Mouse (Mus musculus) hindbrain, embryonic 16.5 days (tissue): ENCODE measurements at regions not wholly inside any gene's neighbourhood (a gene's known extent, or its start where the extent isn't known, plus 50 kb on each side); places are given as distances from the start of the nearest gene placed in this dataset.

Experiments used
- ATAC-seq: fragments of 200-750 bp; cut with Nextera tagmentation; 2 replicates; pipeline ENCODE4 v1.8.0; 2017; ENCODE audit warnings: moderate TSS enrichment, moderate library complexity
- H3K27ac ChIP-seq: fragments of 300-500 bp; sonication (generic); 2 replicates; pipeline ENCODE4 v1.5.1; 2014; ENCODE audit warnings: low read depth, mild to moderate bottlenecking, control low read depth, low read length, moderate library complexity
- H3K27me3 ChIP-seq: fragments of 300-500 bp; sonication (generic); replicated peaks from 2 replicates; pipeline ENCODE4 v1.6.1; 2014; ENCODE audit warnings: low read length; ENCODE audit not compliant: control insufficient read depth, insufficient read depth
- H3K36me3 ChIP-seq: fragments of 300-500 bp; sonication (generic); 2 replicates; pipeline ENCODE4 v1.6.1; 2014; ENCODE audit warnings: mild to moderate bottlenecking, low read length, moderate library complexity, mixed read lengths; ENCODE audit not compliant: control insufficient read depth, insufficient read depth
- H3K4me1 ChIP-seq: fragments of 300-500 bp; sonication (generic); 2 replicates; pipeline ENCODE4 v1.6.1; 2014; ENCODE audit warnings: low read depth, low read length; ENCODE audit not compliant: control insufficient read depth, insufficient read depth
- H3K4me2 ChIP-seq: fragments of 300-500 bp; sonication (generic); 2 replicates; pipeline ENCODE4 v1.6.1; 2014; ENCODE audit warnings: mild to moderate bottlenecking, low read length, control low read depth, moderate library complexity
- H3K4me3 ChIP-seq: fragments of 300-500 bp; sonication (generic); 2 replicates; pipeline ENCODE4 v1.5.1; 2014; ENCODE audit warnings: mild to moderate bottlenecking, low read length, control low read depth, moderate library complexity
- H3K9ac ChIP-seq: fragments of 300-500 bp; sonication (generic); 2 replicates; pipeline ENCODE4 v1.6.1; 2014; ENCODE audit warnings: low read depth, mild to moderate bottlenecking, control low read depth, low read length, moderate library complexity
- H3K9me3 ChIP-seq: fragments of 300-500 bp; sonication (generic); 2 replicates; pipeline ENCODE4 v1.6.1; 2014; ENCODE audit warnings: mild to moderate bottlenecking, low read length, moderate library complexity; ENCODE audit not compliant: control insufficient read depth
- WGBS: fragments of 180-500 bp; shearing (Covaris S2); extraction: QIAGEN DNeasy Blood & Tissue Kit; methylation state at CpG from one replicate; pipeline ENCODE4 v1.1.7; 2014; 5-methylcytosine and 5-hydroxymethylcytosine counted together

- Histone ChIP-seq H3K9me3 (no peaks in the 10 kb centered on the region), H3K9ac (no peak overlapping the region), H3K4me1 (no peaks in the 10 kb centered on the region), H3K4me3 (no peak overlapping the region), H3K36me3 (no peaks in the 10 kb centered on the region), H3K4me2 (no peak overlapping the region), H3K27ac (no peak overlapping the region), H3K27me3 (no peaks in the 10 kb centered on the region)
- WGBS: 59% methylated on average over 7 of the region's 7 CpGs
- ATAC-seq: peak; percentile 80
Measured at GRCm38 (mm10) chr9:90490561-90491152, 220.1 kb upstream of the Tbc1d2b start.

GRCm38 (mm10) chr9:90450579-90450978 is 180.0 kb upstream of the Tbc1d2b start:
- 97% methylated on average over 2 of the region's 2 CpGs for WGBS
- Histone ChIP-seq H3K4me1 (no peaks in the 10 kb centered on the region), H3K9me3 (no peaks in the 10 kb centered on the region), H3K4me3 (no peak overlapping the region), H3K27ac (no peak overlapping the region), H3K4me2 (no peak overlapping the region), H3K27me3 (no peaks in the 10 kb centered on the region), H3K36me3 (no peaks in the 10 kb centered on the region), H3K9ac (no peak overlapping the region)
- ATAC-seq: no peak

DNA sequence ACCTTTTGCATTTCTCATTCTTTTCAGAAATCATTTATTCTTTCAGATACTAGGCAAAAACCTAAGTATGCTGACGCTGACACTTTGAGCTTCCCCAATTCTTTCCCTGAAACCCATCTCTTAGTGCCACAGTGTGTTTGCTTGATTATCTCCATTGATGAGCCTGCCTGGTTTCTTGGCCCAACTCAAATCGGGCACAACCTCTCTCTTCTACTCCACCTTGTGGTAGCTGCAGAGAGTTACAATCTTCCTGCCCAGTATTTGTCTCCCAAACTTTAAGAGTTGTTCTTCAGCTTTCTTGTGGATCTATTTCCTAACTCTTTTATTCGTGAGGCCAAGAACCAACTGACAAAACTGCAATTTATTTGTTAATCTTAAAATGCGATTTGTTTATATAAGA is 176.4 kb upstream of the Tbc1d2b start:
- H3K27ac ChIP-seq: no peak overlapping the region
- no peak overlapping the region for H3K4me3 ChIP-seq
- H3K9me3 ChIP-seq: no peaks in the 10 kb centered on the region
- WGBS: 21% methylated on average over 4 of the region's 4 CpGs
- no peaks in the 10 kb centered on the region for H3K36me3 ChIP-seq
- H3K4me1 ChIP-seq: no peaks in the 10 kb centered on the region
- H3K4me2 ChIP-seq: no peak overlapping the region
- ATAC-seq: no peak
- H3K27me3 ChIP-seq: no peaks in the 10 kb centered on the region
- no peak overlapping the region for H3K9ac ChIP-seq

GRCm38 (mm10) chr9:90434902-90435301 is 164.3 kb upstream of the Tbc1d2b start:
- H3K36me3 ChIP-seq: no peaks in the 10 kb centered on the region
- H3K27me3 ChIP-seq: no peaks in the 10 kb centered on the region
- no peaks in the 10 kb centered on the region for H3K4me1 ChIP-seq
- ATAC-seq: no peak
- no peak overlapping the region for H3K27ac ChIP-seq
- WGBS: 45% methylated on average over 4 of the region's 4 CpGs
- H3K4me2 ChIP-seq: no peak overlapping the region
- no peak overlapping the region for H3K9ac ChIP-seq
- H3K9me3 ChIP-seq: no peaks in the 10 kb centered on the region
- H3K4me3 ChIP-seq: no peak overlapping the region

- Histone ChIP-seq H3K36me3 (no peaks in the 10 kb centered on the region), H3K27me3 (no peaks in the 10 kb centered on the region), H3K9me3 (no peaks in the 10 kb centered on the region), H3K9ac (no peak overlapping the region), H3K4me3 (no peak overlapping the region), H3K4me1 (no peaks in the 10 kb centered on the region), H3K4me2 (no peak overlapping the region), H3K27ac (no peak overlapping the region)
- ATAC-seq: no peak
- 77% methylated on average over 2 of the region's 2 CpGs for WGBS
Measured at GRCm38 (mm10) chr9:90430898-90431297, 160.3 kb upstream of the Tbc1d2b start.

- Histone ChIP-seq H3K9ac (no peak overlapping the region), H3K27ac (no peak overlapping the region), H3K9me3 (no peaks in the 10 kb centered on the region), H3K4me3 (no peak overlapping the region), H3K36me3 (no peaks in the 10 kb centered on the region), H3K27me3 (no peaks in the 10 kb centered on the region), H3K4me1 (no peaks in the 10 kb centered on the region), H3K4me2 (no peak overlapping the region)
- WGBS: 89% methylated on average over 6 of the region's 6 CpGs
- no peak for ATAC-seq
Measured at GRCm38 (mm10) chr9:90421662-90422061, 151.1 kb upstream of the Tbc1d2b start.

DNA sequence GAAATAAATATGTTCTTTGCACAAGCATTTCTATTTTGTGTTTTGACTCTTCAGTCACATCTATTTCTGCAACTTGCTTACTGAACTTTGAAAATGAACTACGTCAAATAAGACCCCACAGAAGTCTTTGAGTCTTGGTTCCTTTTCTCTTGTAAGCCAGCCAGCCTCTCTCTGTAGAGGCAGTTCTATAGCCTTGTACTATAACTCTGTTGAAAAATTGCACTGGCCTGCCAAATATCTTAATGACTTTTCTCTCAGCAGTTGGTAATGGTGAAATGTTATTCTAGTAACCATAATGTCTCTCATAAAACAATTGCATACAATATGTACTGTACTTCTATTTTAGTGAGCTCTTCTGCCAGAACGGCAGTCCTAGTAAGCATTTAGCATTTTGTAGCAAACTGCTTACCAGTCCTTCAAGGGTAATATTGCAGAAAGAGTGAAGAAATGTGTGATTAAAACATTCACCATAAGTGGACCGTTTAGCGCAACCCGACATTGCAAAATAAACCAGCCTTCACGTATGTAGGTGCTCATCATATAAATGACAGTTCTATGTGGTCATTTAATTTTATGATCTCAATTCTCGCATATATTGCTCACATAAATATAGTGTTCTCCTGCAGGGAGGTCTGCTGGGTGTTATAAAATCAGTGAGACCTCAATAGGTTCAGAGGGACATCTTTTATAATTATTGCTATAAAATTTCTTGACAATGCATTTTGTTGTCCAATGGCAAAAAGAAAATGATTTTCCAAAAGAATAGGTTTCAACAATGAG is 149.3 kb upstream of the Tbc1d2b start:
- 77% methylated on average over 7 of the region's 7 CpGs for WGBS
- no peaks in the 10 kb centered on the region for H3K9me3 ChIP-seq
- H3K36me3 ChIP-seq: no peaks in the 10 kb centered on the region

GRCm38 (mm10) chr9:90408789-90409188 is 138.2 kb upstream of the Tbc1d2b start:
- H3K4me2 ChIP-seq: no peak overlapping the region
- H3K36me3 ChIP-seq: no peaks in the 10 kb centered on the region
- H3K9ac ChIP-seq: no peak overlapping the region
- 78% methylated on average over 2 of the region's 2 CpGs for WGBS
- ATAC-seq: no peak
- H3K4me1 ChIP-seq: no peaks in the 10 kb centered on the region
- no peak overlapping the region for H3K27ac ChIP-seq
- no peak overlapping the region for H3K4me3 ChIP-seq
- no peaks in the 10 kb centered on the region for H3K27me3 ChIP-seq
- no peaks in the 10 kb centered on the region for H3K9me3 ChIP-seq

More for the DNA sequence above, 149.3 kb upstream of the Tbc1d2b start:
- H3K4me2 ChIP-seq: no peak overlapping the region
- H3K9ac ChIP-seq: no peak overlapping the region
- no peaks in the 10 kb centered on the region for H3K4me1 ChIP-seq
- ATAC-seq: no peak
- no peak overlapping the region for H3K27ac ChIP-seq
- no peak overlapping the region for H3K4me3 ChIP-seq
- H3K27me3 ChIP-seq: no peaks in the 10 kb centered on the region

DNA sequence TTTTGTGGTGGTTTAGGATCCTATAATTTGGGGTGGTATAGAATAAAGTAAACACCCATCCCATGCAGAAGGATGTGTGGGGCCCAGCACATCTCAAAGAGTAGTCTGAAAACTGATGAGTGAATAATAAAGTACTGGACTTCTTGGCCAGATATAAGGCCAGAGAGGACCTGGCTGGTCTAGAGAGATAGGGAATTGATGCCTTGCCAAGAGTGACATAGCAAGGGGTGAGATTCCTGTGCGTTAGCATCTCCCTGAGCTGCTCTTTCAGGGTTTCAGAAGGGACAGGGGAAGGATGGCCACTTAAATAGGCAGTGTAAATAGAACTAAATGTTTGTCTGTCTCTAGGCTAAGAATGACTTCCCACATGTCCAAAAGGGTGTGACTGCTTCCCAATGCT is 137.0 kb upstream of the Tbc1d2b start:
- ATAC-seq: no peak
- Histone ChIP-seq H3K27me3 (no peaks in the 10 kb centered on the region), H3K4me2 (no peak overlapping the region), H3K9ac (no peak overlapping the region), H3K4me1 (no peaks in the 10 kb centered on the region), H3K36me3 (no peaks in the 10 kb centered on the region), H3K4me3 (no peak overlapping the region), H3K27ac (no peak overlapping the region), H3K9me3 (no peaks in the 10 kb centered on the region)
- 88% methylated on average over 1 of the region's 1 CpGs for WGBS
